Mouse (Mus musculus) stomach, postnatal 0 days (tissue): Measurements from ENCODE around the gene Slc52a3. TPM values are rescaled to one million over a fixed set of nuclear protein-coding genes. Genes with fewer than 3 reads are reported as not detected.

Source experiments
- ATAC-seq: fragments of 200-750 bp; cut with Nextera tagmentation; 2 replicates; pipeline ENCODE4 v1.8.0; 2017; ENCODE audit not compliant: low FRiP score, low TSS enrichment
- DNase-seq: peaks from one replicate; pipeline ENCODE4 v3.0.0-alpha.2; 2016; ENCODE audit warnings: low spot score
- H3K27ac ChIP-seq: fragments of 300-500 bp; sonication (generic); replicated peaks from 2 replicates; pipeline ENCODE4 v1.5.1; 2014; ENCODE audit warnings: mild to moderate bottlenecking, control low read depth
- H3K27me3 ChIP-seq: fragments of 300-500 bp; sonication (generic); 2 replicates; pipeline ENCODE4 v1.6.1; 2014; ENCODE audit warnings: low read length; ENCODE audit not compliant: control insufficient read depth, insufficient read depth
- H3K36me3 ChIP-seq: fragments of 300-500 bp; sonication (generic); 2 replicates; pipeline ENCODE4 v1.6.1; 2014; ENCODE audit warnings: low read length, mixed read lengths; ENCODE audit not compliant: control insufficient read depth, insufficient read depth
- H3K4me1 ChIP-seq: fragments of 300-500 bp; sonication (generic); replicated peaks from 2 replicates; pipeline ENCODE4 v1.6.1; 2014; ENCODE audit warnings: antibody characterized with exemption; ENCODE audit not compliant: control insufficient read depth, insufficient read depth
- H3K4me2 ChIP-seq: fragments of 300-500 bp; sonication (generic); replicated peaks from 2 replicates; pipeline ENCODE4 v1.6.1; 2014; ENCODE audit warnings: low read depth, mild to moderate bottlenecking, control low read depth, moderate library complexity
- H3K4me3 ChIP-seq: fragments of 300-500 bp; sonication (generic); 2 replicates; pipeline ENCODE4 v1.5.1; 2014; ENCODE audit warnings: low read depth, low read length, control low read depth
- H3K9ac ChIP-seq: fragments of 300-500 bp; sonication (generic); 2 replicates; pipeline ENCODE4 v1.6.1; 2014; ENCODE audit warnings: mild to moderate bottlenecking, low read length, control low read depth, mixed read lengths
- H3K9me3 ChIP-seq: fragments of 300-500 bp; sonication (generic); 2 replicates; pipeline ENCODE4 v1.6.1; 2016; ENCODE audit warnings: low read length; ENCODE audit not compliant: control insufficient read depth
- CTCF ChIP-seq: IDR thresholded peaks from 2 replicates; pipeline ENCODE4 v1.5.1; 2016; ENCODE audit warnings: antibody characterized with exemption, low read depth, mild to moderate bottlenecking, moderate library complexity
- EP300 ChIP-seq: optimal IDR thresholded peaks from 2 replicates; pipeline ENCODE3; 2016; ENCODE audit warnings: antibody characterized with exemption
- WGBS: fragments of 180-500 bp; shearing (Covaris S2); extraction: QIAGEN DNeasy Blood & Tissue Kit; methylation state at CpG from one replicate; pipeline ENCODE4 v1.1.7; 2014; 5-methylcytosine and 5-hydroxymethylcytosine counted together
- microRNA counts: library from miRNA; unstranded; fragments of <30 nt; microRNA quantifications from one replicate; lab custom pipeline; 2015
- microRNA-seq: library from miRNA; unstranded; fragments of <30 nt; microRNA quantifications from one replicate; pipeline ENCODE4, GENCODE M21; 2016
- polyA plus RNA-seq: library from polyadenylated mRNA; unstranded; fragments of >200 nt; fragmentation: Nextera tagmentation; extraction: Ambion mirVana; gene quantifications from 2 replicates; pipeline ENCODE4 v1.2.1, GENCODE M21; 2015

Slc52a3 gene
- polyA plus RNA-seq, 1 experiment from 2014 or later, result 22.2 TPM

GRCm38 (mm10) chr2:152049611-152050270 lies 53.4 kb downstream of the Slc52a3 start:
- Histone ChIP-seq H3K36me3 (no peaks in the 10 kb centered on the region), H3K4me3 (no peak overlapping the region), H3K9me3 (no peaks in the 10 kb centered on the region), H3K27me3 (peaks cover 5% of the 10 kb centered on the region; the same call in 1 of the 2 replicates), H3K27ac (no peak overlapping the region), H3K9ac (no peak overlapping the region), H3K4me2 (no peak overlapping the region), H3K4me1 (no peaks in the 10 kb centered on the region)
- ATAC-seq (no peak), DNase-seq (no peak)
- no peak for TF ChIP-seq CTCF
- TF ChIP-seq EP300, result no peak
- WGBS, result 15% methylated on average over 13 of the region's 13 CpGs

GRCm38 (mm10) chr2:152050316-152050715 lies 54.0 kb downstream of the Slc52a3 start:
- 29% methylated on average over 7 of the region's 7 CpGs for WGBS
- H3K27me3 ChIP-seq, result peaks cover 5% of the 10 kb centered on the region; the same call in 1 of the 2 replicates
- no peak for ATAC-seq
- no peaks in the 10 kb centered on the region for H3K36me3 ChIP-seq
- no peaks in the 10 kb centered on the region for H3K9me3 ChIP-seq
- H3K27ac ChIP-seq, result no peak overlapping the region
- H3K4me2 ChIP-seq, result no peak overlapping the region
- no peak overlapping the region for H3K9ac ChIP-seq
- H3K4me3 ChIP-seq, result no peak overlapping the region
- no peak for TF ChIP-seq CTCF
- no peak for TF ChIP-seq EP300
- DNase-seq, result no peak
- H3K4me1 ChIP-seq, result no peaks in the 10 kb centered on the region

DNA sequence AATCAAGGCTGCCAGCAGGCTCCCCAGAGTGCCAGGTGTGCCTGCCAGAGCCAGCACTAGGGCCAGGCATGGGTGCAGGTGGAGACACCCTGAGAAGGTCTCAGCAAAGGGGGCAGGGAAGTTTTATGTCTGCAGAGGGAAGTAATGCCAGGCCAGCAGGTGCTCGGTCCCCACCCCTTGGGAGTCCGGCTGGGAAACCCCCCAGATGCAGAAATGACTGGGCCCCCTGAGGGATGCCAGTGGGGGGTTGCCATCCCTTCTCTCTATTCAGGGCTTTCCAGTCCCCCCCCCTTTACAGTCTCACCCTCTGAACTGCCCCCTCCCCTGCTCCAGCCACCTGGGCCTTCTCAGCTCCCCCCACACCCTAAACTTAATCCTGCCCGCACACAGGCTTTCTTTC lies 55.7 kb downstream of the Slc52a3 start:
- TF ChIP-seq CTCF (no peak), EP300 (no peak)
- H3K4me2 ChIP-seq, result no peak overlapping the region
- 53% methylated on average over 3 of the region's 3 CpGs for WGBS
- H3K27ac ChIP-seq, result no peak overlapping the region
- ATAC-seq (no peak), DNase-seq (no peak)
- no peaks in the 10 kb centered on the region for H3K36me3 ChIP-seq
- no peak overlapping the region for H3K9ac ChIP-seq
- H3K4me3 ChIP-seq, result no peak overlapping the region
- no peaks in the 10 kb centered on the region for H3K4me1 ChIP-seq
- no peaks in the 10 kb centered on the region for H3K9me3 ChIP-seq
- H3K27me3 ChIP-seq, result peaks cover 5% of the 10 kb centered on the region; the same call in 1 of the 2 replicates

DNA sequence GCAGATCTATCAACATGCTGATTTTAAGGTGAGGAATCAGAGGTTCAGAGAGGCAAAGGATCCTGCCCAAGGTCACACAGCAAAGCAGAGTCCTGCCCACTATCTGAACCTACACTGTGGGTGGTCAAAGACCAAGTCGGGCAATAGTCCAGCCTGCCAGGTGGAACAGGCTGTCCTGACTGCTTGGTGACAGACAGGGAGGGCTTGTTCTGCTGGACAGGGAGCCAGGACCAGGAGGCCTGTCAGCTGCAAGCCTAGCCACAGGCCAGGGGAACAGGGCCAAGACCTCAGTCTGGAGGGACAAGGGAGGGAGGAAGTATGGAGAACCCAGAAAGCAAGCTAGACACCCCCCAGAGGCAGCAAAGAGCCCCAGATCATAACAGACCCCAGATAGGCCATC lies 59.1 kb downstream of the Slc52a3 start:
- Histone ChIP-seq H3K9ac (no peak overlapping the region), H3K27me3 (no peaks in the 10 kb centered on the region), H3K4me1 (no peaks in the 10 kb centered on the region), H3K4me3 (no peak overlapping the region), H3K4me2 (no peak overlapping the region), H3K27ac (no peak overlapping the region), H3K9me3 (no peaks in the 10 kb centered on the region), H3K36me3 (no peaks in the 10 kb centered on the region)
- 52% methylated on average over 1 of the region's 1 CpGs for whole genome bisulfite sequencing
- ATAC-seq (no peak), DNase-seq (no peak)
- TF ChIP-seq EP300 (no peak), CTCF (no peak)

DNA sequence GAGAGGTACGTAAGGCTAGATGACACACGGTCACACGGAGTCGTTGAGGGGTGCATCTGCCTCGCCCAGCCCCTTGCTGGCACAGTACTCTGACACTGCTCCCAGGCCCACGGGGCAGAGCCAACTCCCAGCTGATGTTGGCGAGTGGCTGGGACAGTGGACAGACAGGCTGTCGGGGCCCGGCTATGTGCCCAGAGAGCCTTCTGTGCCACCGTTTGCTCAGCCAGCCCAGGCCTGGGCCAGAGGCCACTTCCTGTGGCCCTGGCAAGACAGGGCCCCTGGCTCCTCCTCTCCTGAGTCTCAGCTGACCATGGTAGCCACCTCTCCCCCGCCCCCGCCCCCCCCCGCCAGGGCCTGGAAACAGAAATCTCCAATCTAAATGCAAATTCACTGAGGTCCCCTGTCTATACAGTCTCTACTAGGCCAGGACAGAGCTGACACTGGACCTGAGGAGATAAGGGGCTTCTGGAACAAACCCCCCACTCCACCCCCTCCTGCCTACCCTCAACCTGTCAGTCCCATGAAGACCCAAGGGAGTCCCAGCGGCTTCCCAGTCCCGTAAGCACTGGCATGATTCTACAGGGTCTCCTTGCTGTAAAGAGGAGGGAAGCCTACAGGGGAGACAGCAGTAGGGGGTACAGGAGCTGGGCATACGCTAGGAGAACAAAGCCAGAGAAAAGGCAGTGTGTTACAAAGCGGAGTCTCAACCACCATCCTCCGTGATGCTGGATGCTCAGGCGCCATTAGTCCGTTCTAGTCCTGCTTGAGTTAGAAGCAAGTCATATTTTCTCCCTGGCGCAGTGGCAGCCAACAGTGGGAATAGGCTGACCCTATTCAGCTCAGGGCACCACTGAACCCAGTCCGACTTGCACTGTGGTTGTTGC lies 60.3 kb downstream of the Slc52a3 start:
- Histone ChIP-seq H3K27ac (no peak overlapping the region), H3K4me1 (no peaks in the 10 kb centered on the region), H3K9me3 (no peaks in the 10 kb centered on the region), H3K27me3 (no peaks in the 10 kb centered on the region), H3K4me2 (no peak overlapping the region), H3K4me3 (no peak overlapping the region), H3K36me3 (no peaks in the 10 kb centered on the region), H3K9ac (no peak overlapping the region)
- no peak for ATAC-seq
- no peak for TF ChIP-seq CTCF
- TF ChIP-seq EP300, result no peak
- WGBS, result 72% methylated on average over 20 of the region's 22 CpGs
- DNase-seq, result no peak

DNA sequence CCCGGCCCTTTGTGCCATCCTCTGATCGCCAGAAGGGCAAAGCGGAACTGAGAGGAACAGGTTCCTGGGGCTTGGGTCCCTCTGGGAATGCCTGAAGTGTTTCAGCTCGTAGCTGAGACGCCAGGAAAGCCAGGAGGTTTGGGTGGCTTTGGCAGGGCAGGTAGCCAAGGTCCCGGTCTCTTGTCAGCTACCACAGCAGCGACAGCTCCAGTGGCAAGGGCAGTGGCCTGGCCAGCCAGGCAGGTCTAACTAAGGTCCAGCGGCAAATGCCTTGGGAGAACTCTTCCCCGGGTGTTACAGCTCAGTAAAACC lies 60.9 kb downstream of the Slc52a3 start:
- DNase-seq (no peak), ATAC-seq (no peak)
- H3K4me3 ChIP-seq, result no peak overlapping the region
- H3K4me1 ChIP-seq, result no peaks in the 10 kb centered on the region
- H3K9ac ChIP-seq, result no peak overlapping the region
- no peak for TF ChIP-seq CTCF
- TF ChIP-seq EP300, result no peak
- no peaks in the 10 kb centered on the region for H3K9me3 ChIP-seq
- 69% methylated on average over 9 of the region's 9 CpGs for WGBS
- no peak overlapping the region for H3K4me2 ChIP-seq
- H3K36me3 ChIP-seq, result no peaks in the 10 kb centered on the region
- H3K27ac ChIP-seq, result no peak overlapping the region
- no peaks in the 10 kb centered on the region for H3K27me3 ChIP-seq

MicroRNAs encoded within 50 kb of the gene (microRNA counts, 519-probe panel; counts per million panel counts)
- not detected for microRNA mmu-miR-1953 (lab: Ali Mortazavi, UCI)

Small RNAs within 50 kb of the gene (microRNA-seq; reads per million reads assigned to microRNA genes)
- not detected for gene Mir1953

Other genes with a start within 250 kb of the Slc52a3 start
- 0.05 and 0.07 TPM in 2 replicates for gene Rspo4, start 153.6 kb upstream of the Slc52a3 start, polyA plus RNA-seq
- gene Angpt4, start 85.3 kb upstream of the Slc52a3 start, polyA plus RNA-seq, result 0.42 and 0.45 TPM in 2 replicates
- gene Fam110a, start 16.3 kb upstream of the Slc52a3 start, polyA plus RNA-seq, result 29.9 and 33.7 TPM in 2 replicates
- not detected in 2 replicates for gene Scrt2, start 85.0 kb downstream of the Slc52a3 start, polyA plus RNA-seq
- gene Srxn1, start 109.0 kb downstream of the Slc52a3 start, polyA plus RNA-seq, result 28.4 and 31.4 TPM in 2 replicates
- 2.5 and 3.1 TPM in 2 replicates for gene Tcf15, start 147.1 kb downstream of the Slc52a3 start, polyA plus RNA-seq
- 54.1 and 60.7 TPM in 2 replicates for gene Csnk2a1, start 230.3 kb downstream of the Slc52a3 start, polyA plus RNA-seq